Mouse (Mus musculus): ENCODE results near the gene Gm49337. TPM values are rescaled to one million over a fixed set of nuclear protein-coding genes. Genes with fewer than 3 reads are reported as not detected.

Gm49337 gene
- total and polyA plus RNA-seq, 2 experiments from 2014 or later = not detected

- H3K36me3 ChIP-seq (ENCODE audit: insufficient read depth, low read length) = no peaks in the 10 kb centered on the region
- WGBS = 76% methylated on average over 8 of the region's 8 CpGs
- DNase-seq (ENCODE audit: low spot score) (no peak), ATAC-seq (ENCODE audit: low FRiP score) (no peak)
- no peaks in the 10 kb centered on the region for H3K27me3 ChIP-seq (ENCODE audit: insufficient read depth, low read length)
- no peak overlapping the region for H3K4me2 ChIP-seq (ENCODE audit: low read depth, low read length, poor library complexity, severe bottlenecking)
- no peak overlapping the region for H3K27ac ChIP-seq (ENCODE audit: low read depth, low read length)
- no peak overlapping the region for H3K4me3 ChIP-seq (ENCODE audit: low read depth, low read length)
- no peak for TF ChIP-seq CTCF (IDR thresholded peaks at IDR 0.05)
- no peaks in the 10 kb centered on the region for H3K4me1 ChIP-seq (ENCODE audit: insufficient read depth, low read length)
- no peak overlapping the region for H3K9ac ChIP-seq (replicated peaks; ENCODE audit: low read length, poor library complexity, severe bottlenecking)
- H3K9me3 ChIP-seq (ENCODE audit: low read length) = no peaks in the 10 kb centered on the region
Measured at GRCm38 (mm10) chr4:116165708-116166407, 7.3 kb upstream of the Gm49337 start.

GRCm38 (mm10) chr4:116167404-116167803 is 5.8 kb upstream of the Gm49337 start, which contains the start of gene Tspan1:
Gene Tspan1, minus strand, starts transcription at chr4:116167601.
- DNase-seq (ENCODE audit: low spot score) (no peak), ATAC-seq (ENCODE audit: low FRiP score) (no peak)
- WGBS = 31% methylated on average over 7 of the region's 7 CpGs
- no peak within 1 kb of the TSS for H3K9ac ChIP-seq (replicated peaks; ENCODE audit: low read length, poor library complexity, severe bottlenecking)
- H3K4me2 ChIP-seq (ENCODE audit: low read depth, low read length, poor library complexity, severe bottlenecking) = no peak within 1 kb of the TSS
- peak; percentile 16; the same call in 1 of the 2 replicates for TF ChIP-seq CTCF (IDR thresholded peaks at IDR 0.05)
- H3K4me3 ChIP-seq (ENCODE audit: low read depth, low read length) = no peak within 1 kb of the TSS
- no peak within 1 kb of the TSS for H3K27ac ChIP-seq (ENCODE audit: low read depth, low read length)
- H3K9me3 ChIP-seq (ENCODE audit: low read length) = no peaks in the 10 kb centered on the region
- H3K36me3 ChIP-seq (ENCODE audit: insufficient read depth, low read length) = no peaks in the 10 kb centered on the region
- no peaks in the 10 kb centered on the region for H3K4me1 ChIP-seq (ENCODE audit: insufficient read depth, low read length)
- no peaks in the 10 kb centered on the region for H3K27me3 ChIP-seq (ENCODE audit: insufficient read depth, low read length)

DNA sequence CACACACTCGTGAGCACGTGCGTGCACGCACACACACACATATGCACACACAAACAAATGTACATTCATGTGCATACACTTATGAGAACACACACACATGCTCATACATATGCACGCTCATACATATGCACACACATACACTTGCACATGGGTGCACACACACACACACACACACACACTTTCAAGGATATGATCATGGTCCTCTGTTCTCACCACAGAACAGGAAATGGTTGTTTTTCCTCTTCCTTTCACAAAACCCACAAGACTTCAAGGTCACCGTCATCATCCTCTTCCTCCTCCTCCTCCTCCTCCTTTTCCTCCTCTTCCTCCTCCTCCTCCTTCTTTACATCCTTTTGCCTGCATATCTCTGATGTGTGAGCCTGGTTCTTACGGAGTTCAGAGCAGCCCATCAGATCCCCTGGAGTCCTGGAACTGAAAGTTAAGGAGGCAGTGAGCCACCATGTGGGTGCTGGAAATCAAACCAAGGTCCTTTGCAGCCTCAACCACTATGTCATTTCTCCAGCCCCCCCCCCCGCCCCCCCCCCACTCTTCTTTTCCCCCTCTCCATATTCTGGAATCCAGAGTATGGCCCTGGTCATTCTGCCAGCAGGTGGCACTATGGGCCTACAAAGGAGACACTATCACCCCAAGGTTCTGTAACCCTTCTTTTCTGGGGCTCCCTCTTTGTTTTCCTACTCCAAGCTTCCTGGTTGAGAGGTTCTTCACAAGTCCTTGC is 4.4 kb upstream of the Gm49337 start:
- DNase-seq (ENCODE audit: low spot score) = peak; percentile 81
- peak; percentile 57 for ATAC-seq (ENCODE audit: low FRiP score)
- H3K27ac ChIP-seq (ENCODE audit: low read depth, low read length) = no peak overlapping the region
- 80% methylated on average over 7 of the region's 8 CpGs for WGBS
- H3K9me3 ChIP-seq (ENCODE audit: low read length) = no peaks in the 10 kb centered on the region
- no peak overlapping the region for H3K4me2 ChIP-seq (ENCODE audit: low read depth, low read length, poor library complexity, severe bottlenecking)
- no peaks in the 10 kb centered on the region for H3K4me1 ChIP-seq (ENCODE audit: insufficient read depth, low read length)
- peak; percentile 80 for TF ChIP-seq CTCF (IDR thresholded peaks at IDR 0.05)
- H3K9ac ChIP-seq (replicated peaks; ENCODE audit: low read length, poor library complexity, severe bottlenecking) = no peak overlapping the region
- no peaks in the 10 kb centered on the region for H3K36me3 ChIP-seq (ENCODE audit: insufficient read depth, low read length)
- no peak overlapping the region for H3K4me3 ChIP-seq (ENCODE audit: low read depth, low read length)
- H3K27me3 ChIP-seq (ENCODE audit: insufficient read depth, low read length) = no peaks in the 10 kb centered on the region

DNA sequence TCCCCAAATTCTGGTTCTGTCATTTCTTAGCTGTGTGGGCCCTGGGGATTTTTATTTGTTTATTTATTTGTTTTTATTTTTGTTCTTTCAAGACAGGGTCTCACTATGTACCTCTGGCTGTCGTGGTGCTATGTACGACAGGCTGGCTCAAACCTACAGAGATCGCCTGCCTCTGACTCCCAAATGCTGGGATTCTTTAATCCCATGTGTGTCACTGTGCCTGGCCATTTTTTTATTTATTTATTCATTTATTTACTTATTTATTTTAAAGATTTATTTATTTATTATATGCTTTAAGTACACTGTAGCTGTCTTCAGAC is 3.9 kb upstream of the Gm49337 start:
- no peak overlapping the region for H3K4me3 ChIP-seq (ENCODE audit: low read depth, low read length)
- WGBS = 65% methylated on average over 3 of the region's 3 CpGs
- DNase-seq (ENCODE audit: low spot score) (no peak), ATAC-seq (ENCODE audit: low FRiP score) (no peak)
- no peak overlapping the region for H3K4me2 ChIP-seq (ENCODE audit: low read depth, low read length, poor library complexity, severe bottlenecking)
- H3K9ac ChIP-seq (replicated peaks; ENCODE audit: low read length, poor library complexity, severe bottlenecking) = no peak overlapping the region
- no peak for TF ChIP-seq CTCF (IDR thresholded peaks at IDR 0.05)
- H3K9me3 ChIP-seq (ENCODE audit: low read length) = no peaks in the 10 kb centered on the region
- no peaks in the 10 kb centered on the region for H3K36me3 ChIP-seq (ENCODE audit: insufficient read depth, low read length)
- no peaks in the 10 kb centered on the region for H3K27me3 ChIP-seq (ENCODE audit: insufficient read depth, low read length)
- no peaks in the 10 kb centered on the region for H3K4me1 ChIP-seq (ENCODE audit: insufficient read depth, low read length)
- H3K27ac ChIP-seq (ENCODE audit: low read depth, low read length) = no peak overlapping the region

- Histone ChIP-seq H3K9me3 (ENCODE audit: low read length) (no peaks in the 10 kb centered on the region), H3K4me3 (ENCODE audit: low read depth, low read length) (no peak overlapping the region), H3K27me3 (ENCODE audit: insufficient read depth, low read length) (no peaks in the 10 kb centered on the region), H3K27ac (ENCODE audit: low read depth, low read length) (no peak overlapping the region), H3K9ac (replicated peaks; ENCODE audit: low read length, poor library complexity, severe bottlenecking) (no peak overlapping the region), H3K4me2 (ENCODE audit: low read depth, low read length, poor library complexity, severe bottlenecking) (no peak overlapping the region), H3K4me1 (ENCODE audit: insufficient read depth, low read length) (no peaks in the 10 kb centered on the region; the same call in 1 of the 2 replicates), H3K36me3 (ENCODE audit: insufficient read depth, low read length) (no peaks in the 10 kb centered on the region)
- TF ChIP-seq CTCF (IDR thresholded peaks at IDR 0.05) = no peak
- DNase-seq (ENCODE audit: low spot score) (no peak), ATAC-seq (ENCODE audit: low FRiP score) (no peak)
- WGBS = 84% methylated on average over 4 of the region's 4 CpGs
Measured at GRCm38 (mm10) chr4:116173752-116174151, 568 bp downstream of the Gm49337 start.

GRCm38 (mm10) chr4:116174466-116175116 is 1.4 kb downstream of the Gm49337 start:
- Histone ChIP-seq H3K4me3 (ENCODE audit: low read depth, low read length) (no peak overlapping the region), H3K27ac (ENCODE audit: low read depth, low read length) (no peak overlapping the region), H3K4me1 (ENCODE audit: insufficient read depth, low read length) (no peaks in the 10 kb centered on the region; the same call in 1 of the 2 replicates), H3K4me2 (ENCODE audit: low read depth, low read length, poor library complexity, severe bottlenecking) (no peak overlapping the region), H3K9ac (replicated peaks; ENCODE audit: low read length, poor library complexity, severe bottlenecking) (no peak overlapping the region), H3K27me3 (ENCODE audit: insufficient read depth, low read length) (no peaks in the 10 kb centered on the region), H3K9me3 (ENCODE audit: low read length) (no peaks in the 10 kb centered on the region), H3K36me3 (ENCODE audit: insufficient read depth, low read length) (no peaks in the 10 kb centered on the region)
- WGBS = 44% methylated on average over 6 of the region's 6 CpGs
- DNase-seq (ENCODE audit: low spot score) (no peak), ATAC-seq (ENCODE audit: low FRiP score) (no peak)
- no peak for TF ChIP-seq CTCF (IDR thresholded peaks at IDR 0.05)

Data from midbrain, postnatal 0 days (tissue).